Mouse (Mus musculus) 416B (cell line): ENCODE data around the gene Tmem171.
A peak's percentile ranks its signal among the peaks of the same experiment; 100 is the strongest.

ENCODE experiments used
- DNase-seq: peaks from one replicate; pipeline ENCODE4 v3.0.0; 2011; ENCODE audit warnings: low read depth

Tmem171 gene

GRCm38 (mm10) chr13:98693316-98693715 is 1.3 kb downstream of the Tmem171 start:
- DNase-seq: no peak

DNA sequence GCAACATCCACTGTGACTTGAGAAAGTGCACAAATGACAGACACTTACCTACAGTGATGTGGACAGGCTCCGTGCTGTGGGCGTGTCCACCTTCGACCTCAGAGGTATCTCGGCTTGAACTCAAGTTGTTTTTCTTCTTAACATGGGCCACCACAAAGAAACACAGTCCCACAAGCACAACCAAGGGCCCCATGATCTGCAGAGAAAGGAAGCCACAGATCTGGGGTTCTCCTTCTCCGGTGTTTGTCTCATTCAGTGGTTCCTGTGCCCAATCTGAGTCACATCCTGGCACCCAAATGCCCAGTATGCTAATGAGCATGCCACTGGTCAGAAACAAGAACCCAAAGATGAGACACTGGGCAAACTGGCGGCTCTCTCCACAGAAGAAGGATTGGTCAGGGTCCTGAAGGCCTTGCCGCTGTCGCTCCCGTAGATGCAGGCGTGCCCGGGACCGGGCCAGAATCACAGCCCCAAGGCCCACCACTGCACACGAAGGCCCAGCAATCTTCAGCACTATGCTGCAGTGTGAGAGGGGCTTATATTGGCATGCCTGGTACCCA is 2.6 kb downstream of the Tmem171 start:
- DNase-seq: peak; percentile 94

DNA sequence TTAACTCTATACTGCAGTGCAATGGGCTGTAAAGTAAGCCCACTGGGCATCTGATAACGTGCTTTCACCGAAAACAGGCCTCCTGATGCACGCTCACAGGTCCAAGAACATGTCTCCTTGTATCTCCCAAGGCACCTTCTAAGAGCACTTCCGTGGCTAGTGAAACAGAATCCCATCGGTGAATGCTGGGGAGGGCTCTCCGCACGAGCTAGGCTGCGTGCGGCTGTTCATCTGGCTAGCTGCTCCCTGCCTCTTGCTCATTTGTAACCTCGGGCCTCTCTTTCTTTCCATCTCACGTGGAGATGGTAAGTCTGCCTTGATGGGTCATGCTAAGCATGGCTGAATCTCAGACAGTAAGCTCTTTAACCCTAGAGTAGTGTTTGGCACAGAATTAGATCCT is 3.7 kb downstream of the Tmem171 start:
- no peak for DNase-seq

- DNase-seq: no peak
Measured at GRCm38 (mm10) chr13:98689605-98690290, 4.9 kb downstream of the Tmem171 start.

DNA sequence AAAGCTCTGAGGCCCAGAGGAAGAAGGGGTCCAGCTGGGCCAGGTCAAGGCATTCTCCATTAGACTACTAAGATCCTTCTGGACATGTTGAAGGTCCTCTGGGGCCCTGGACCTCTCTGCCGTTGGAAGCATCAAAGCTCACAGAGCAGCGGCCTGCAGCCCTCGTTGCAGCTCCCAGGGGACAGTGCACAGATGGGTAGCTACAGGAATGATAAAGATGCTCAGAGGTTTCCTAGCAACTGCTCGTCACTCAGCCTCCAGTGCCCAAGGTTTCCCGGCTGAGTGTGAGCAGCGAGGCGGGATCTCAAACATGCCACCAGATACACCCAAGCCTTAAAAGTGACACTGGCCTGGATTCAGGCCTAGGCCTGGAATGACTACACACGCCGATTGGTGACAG is 6.7 kb downstream of the Tmem171 start:
- no peak for DNase-seq

DNA sequence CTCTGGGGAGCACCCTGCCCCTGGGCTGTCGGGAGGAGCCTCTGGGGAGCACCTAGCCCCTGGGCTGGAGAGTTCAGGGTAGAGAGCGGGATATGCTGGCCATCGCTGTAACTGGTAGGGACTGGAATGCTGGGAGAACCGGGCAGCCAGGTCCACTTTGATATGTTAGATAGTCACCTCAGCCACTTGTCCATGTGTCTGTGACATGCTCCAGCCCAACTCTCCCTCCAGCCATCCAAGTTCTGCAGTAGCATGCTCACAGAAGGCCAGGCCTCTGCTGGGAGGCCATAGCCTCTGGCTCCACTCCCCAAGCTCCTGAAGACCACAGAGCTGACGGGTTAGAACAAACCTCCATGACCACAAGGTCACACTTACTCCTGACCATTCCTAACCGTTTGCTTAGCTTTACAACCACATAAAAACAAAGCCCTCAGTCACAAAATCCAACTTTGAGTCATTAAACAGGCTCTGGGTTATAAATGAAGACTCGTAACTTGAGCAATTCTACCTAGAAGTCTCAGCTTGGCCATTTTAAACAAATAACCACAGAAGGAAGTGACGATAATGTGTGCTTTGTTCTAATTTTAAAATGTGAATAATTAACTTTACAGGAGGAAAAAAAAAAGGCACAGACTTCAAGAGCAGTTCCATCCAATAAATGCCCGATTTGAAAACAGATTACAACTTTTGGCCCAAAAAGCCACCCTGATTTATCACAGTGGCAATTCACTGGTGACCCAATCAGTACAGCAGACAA is 10.3 kb downstream of the Tmem171 start:
- DNase-seq: peak; percentile 81

GRCm38 (mm10) chr13:98683412-98683811 is 11.2 kb downstream of the Tmem171 start:
- peak; percentile 47 for DNase-seq

GRCm38 (mm10) chr13:98680470-98681060 is 14.1 kb downstream of the Tmem171 start:
- DNase-seq: no peak

GRCm38 (mm10) chr13:98679631-98680041 is 15.0 kb downstream of the Tmem171 start:
- no peak for DNase-seq

- no peak for DNase-seq
Measured at GRCm38 (mm10) chr13:98679230-98679629, 15.4 kb downstream of the Tmem171 start.

DNA sequence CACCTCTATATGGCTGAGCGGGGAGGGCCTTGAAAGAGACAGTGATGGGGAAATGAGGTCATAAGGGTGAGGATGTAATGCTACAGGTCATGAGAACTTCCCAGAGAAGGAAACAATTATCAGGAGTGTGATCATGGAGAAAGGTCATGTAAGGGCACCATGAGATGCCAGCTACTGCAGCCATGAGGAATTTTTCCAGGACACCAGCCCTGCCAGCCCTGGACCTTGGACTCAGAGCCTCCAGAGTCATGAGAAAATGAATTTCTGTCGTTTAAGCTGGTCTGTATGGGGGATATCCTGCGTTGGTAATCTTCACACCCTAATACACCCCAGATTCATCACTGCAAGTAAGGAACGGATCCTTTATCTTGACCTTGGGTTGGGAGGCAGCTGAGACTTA is 20.7 kb downstream of the Tmem171 start:
- no peak for DNase-seq

- no peak for DNase-seq
Measured at GRCm38 (mm10) chr13:98669296-98669695, 25.3 kb downstream of the Tmem171 start.

- no peak for DNase-seq
Measured at GRCm38 (mm10) chr13:98667316-98667715, 27.3 kb downstream of the Tmem171 start.

DNA sequence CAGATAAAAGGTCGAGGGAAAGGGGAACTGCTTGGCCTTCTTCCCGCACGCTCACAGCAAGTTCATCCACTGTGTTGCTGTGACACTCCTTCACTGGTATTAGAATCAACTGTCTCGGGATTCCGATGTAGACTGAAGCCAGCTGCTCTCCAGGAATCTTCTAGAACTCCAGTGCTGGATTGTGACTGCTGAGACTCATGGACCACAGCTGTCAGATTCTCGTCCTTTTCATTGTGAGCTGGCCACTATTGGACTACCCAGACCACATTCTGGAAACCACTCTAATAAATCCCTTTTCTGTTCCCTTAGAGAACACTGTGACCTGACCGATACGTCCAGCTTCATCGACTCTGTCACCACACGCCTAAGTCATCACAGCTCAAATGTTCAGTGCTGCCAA is 29.4 kb downstream of the Tmem171 start:
- DNase-seq: no peak

- no peak for DNase-seq
Measured at GRCm38 (mm10) chr13:98662173-98662675, 32.4 kb downstream of the Tmem171 start.

DNA sequence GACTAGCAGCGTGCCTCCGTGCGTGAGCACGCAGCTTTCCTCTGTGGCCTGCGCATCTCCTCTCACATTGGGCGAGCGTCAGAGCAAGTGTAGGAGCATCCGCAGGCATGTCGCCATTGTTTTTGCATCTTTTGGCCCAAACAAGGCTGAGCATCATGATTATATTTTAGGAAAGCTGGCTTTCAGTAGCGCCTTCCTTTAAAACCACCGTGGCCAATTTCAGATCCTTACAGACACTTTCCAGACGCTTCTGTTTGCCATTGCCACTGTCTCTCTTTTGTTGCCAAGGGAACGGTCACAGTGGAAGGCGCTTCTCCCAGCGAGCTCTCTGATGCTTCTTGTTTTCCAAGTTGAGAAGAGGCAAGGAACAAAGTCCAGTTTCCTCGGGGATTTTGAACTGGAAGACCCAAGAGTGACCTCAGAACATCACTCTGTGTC is 38.6 kb downstream of the Tmem171 start:
- DNase-seq: no peak

DNA sequence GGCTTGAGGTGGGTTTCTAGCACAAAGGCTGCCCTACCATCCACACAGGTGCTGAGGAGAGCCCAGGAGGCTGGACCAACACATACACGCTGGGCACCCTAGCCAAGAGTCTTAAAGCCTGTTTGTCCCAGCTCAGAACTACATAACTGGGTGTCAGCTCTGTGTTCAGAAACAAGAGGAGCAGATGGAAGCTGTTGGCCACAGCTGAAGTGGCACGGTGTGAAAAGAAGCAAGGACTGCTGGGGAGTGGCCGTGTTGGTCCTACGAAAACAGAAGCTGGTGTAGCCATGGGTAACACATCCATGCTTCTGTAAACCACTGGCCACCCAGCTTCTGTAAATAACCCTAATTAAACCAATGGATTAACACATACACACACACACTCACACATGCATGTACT is 39.3 kb downstream of the Tmem171 start:
- no peak for DNase-seq

DNA sequence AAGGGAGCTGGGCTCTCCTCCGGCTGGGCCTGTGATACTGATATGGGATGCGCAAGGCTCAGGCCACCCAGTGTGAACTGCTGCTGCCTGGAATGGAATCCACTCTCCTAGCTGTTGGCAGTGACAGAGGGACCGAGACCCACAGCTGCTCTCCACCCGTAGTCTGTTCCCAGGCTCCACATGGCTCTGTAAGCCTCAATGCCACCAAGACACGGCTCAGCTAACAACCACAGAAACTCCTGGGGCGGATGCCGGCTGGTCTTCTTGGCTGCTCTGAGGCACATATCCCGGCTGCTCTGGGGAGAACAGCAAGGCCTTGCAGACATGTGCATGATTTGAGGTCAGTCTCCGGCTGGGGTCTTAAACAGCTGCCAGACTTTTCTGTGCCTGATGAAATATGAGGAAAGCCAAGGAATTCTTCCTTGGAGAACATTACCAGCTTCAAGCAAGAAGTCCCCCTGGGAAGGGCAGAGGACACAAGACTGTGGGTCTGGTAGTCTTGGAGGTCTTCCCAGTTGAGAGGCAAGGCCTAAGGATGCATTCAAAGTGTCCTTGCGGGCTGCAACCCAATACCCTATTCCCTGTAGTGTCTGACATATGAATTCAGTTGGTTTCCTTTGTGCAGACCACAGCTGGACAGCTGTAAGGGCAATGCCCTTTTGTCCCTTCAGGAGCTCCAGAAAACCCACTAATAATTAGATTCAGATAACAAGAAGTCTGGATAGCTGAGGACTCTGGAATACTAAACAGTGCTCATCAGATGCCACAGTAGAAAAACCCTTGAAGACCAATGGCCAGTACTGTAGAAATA is 40.3 kb downstream of the Tmem171 start:
- no peak for DNase-seq

DNA sequence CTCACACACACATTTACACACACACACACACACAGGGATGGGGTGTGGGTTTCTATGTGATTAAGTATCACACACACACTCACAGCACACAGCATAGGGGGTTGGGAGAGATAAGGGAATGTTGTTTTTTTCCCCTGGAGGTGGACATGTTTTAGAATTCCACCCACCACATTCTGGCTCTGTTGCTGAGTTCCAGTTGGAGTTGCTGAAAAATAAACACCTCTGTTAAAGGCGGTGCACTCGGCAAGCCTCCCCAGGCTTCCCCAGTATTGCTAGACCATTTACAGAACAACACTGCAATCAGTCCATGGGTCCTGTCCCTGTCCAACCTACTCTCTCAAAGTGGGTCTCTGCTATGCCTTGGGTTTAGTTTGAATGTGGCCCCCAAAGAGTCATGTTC is 42.4 kb downstream of the Tmem171 start:
- no peak for DNase-seq

GRCm38 (mm10) chr13:98651228-98651977 is 43.2 kb downstream of the Tmem171 start:
- no peak for DNase-seq
